Mouse (Mus musculus) hindbrain, embryonic 15.5 days (tissue): ENCODE measurements around the gene Ppox. TPM values are rescaled to one million over a fixed set of nuclear protein-coding genes. Genes with fewer than 3 reads are reported as not detected.

ENCODE experiments used
- ATAC-seq: fragments of 200-750 bp; cut with Nextera tagmentation; 2 replicates; pipeline ENCODE4 v1.8.0; 2017; ENCODE audit warnings: low read depth, moderate number of reproducible peaks, moderate TSS enrichment; ENCODE audit not compliant: low FRiP score
- H3K27ac ChIP-seq: fragments of 300-500 bp; sonication (generic); replicated peaks from 2 replicates; pipeline ENCODE4 v1.5.1; 2015; ENCODE audit warnings: mild to moderate bottlenecking, inconsistent platforms
- H3K27me3 ChIP-seq: fragments of 300-500 bp; sonication (generic); 2 replicates; pipeline ENCODE4 v1.6.1; 2015; ENCODE audit warnings: control low read depth, inconsistent platforms
- H3K36me3 ChIP-seq: fragments of 300-500 bp; sonication (generic); 2 replicates; pipeline ENCODE4 v1.6.1; 2015; ENCODE audit warnings: control low read depth, inconsistent platforms
- H3K4me1 ChIP-seq: fragments of 300-500 bp; sonication (generic); replicated peaks from 2 replicates; pipeline ENCODE4 v1.6.1; 2015; ENCODE audit warnings: control low read depth, inconsistent platforms
- H3K4me2 ChIP-seq: fragments of 300-500 bp; sonication (generic); 2 replicates; pipeline ENCODE4 v1.6.1; 2015; ENCODE audit warnings: moderate library complexity, mild to moderate bottlenecking, inconsistent platforms
- H3K4me3 ChIP-seq: fragments of 300-500 bp; sonication (generic); 2 replicates; pipeline ENCODE4 v1.5.1; 2015; ENCODE audit warnings: mild to moderate bottlenecking, inconsistent platforms
- H3K9ac ChIP-seq: fragments of 300-500 bp; sonication (generic); 2 replicates; pipeline ENCODE4 v1.6.1; 2015; ENCODE audit warnings: inconsistent platforms
- H3K9me3 ChIP-seq: fragments of 300-500 bp; sonication (generic); 2 replicates; pipeline ENCODE4 v1.6.1; 2016; ENCODE audit warnings: control low read depth, inconsistent platforms
- WGBS: fragments of 180-500 bp; shearing (Covaris S2); methylation state at CpG from one replicate; pipeline ENCODE4 v1.1.7; 2015; 5-methylcytosine and 5-hydroxymethylcytosine counted together
- polyA plus RNA-seq: library from polyadenylated mRNA; unstranded; fragments of >200 nt; fragmentation: Nextera tagmentation; extraction: Ambion mirVana; gene quantifications from 2 replicates; pipeline ENCODE4 v1.2.1, GENCODE M21; 2015

Gene Ppox
- polyA plus RNA-seq, 1 experiment from 2014 or later = 53.6 TPM

DNA sequence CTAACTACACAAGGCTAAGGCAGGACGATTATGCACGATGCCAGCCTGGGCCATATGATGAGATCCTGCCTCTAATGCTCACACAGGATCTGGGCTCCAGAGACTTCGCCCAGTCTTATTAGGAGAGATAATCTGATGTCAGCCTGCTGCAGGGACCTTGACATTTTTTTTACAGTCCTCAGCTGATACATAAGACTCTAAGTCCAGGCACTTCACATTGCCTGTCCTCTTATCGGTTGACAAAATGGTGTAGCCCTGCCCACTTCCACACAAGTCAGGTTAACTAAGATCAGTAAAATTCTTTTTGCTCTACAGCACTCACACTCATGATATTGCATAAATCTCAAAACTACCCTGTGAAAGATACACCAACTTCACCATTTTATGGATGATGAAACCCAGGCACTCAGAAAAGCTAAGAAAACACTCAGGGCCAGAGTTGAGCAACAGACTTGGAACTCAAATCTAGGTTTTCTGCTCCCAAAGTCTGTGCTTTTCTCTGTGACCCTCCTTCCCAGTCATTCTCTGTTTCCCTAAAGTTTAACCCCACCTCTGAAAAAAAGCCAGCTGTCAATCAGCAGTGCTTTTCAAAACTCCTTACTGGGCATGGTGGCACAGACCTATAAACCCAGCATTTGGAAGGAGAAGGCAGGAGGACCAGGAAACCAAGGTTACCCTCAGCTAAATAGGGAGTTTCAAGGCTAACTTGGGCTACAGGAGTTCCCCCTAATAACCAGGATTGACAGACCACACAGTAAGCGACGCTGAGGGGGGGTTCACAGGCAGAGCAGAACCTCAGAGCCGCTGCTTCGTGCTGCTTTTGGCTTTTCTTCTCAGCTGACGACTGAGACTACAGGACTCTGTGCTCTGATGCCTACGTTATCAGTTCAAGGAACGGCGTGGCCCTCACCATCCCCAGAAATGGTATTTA is 47.9 kb downstream of the Ppox start:
- Histone ChIP-seq H3K4me2 (no peak overlapping the region), H3K27ac (no peak overlapping the region), H3K9me3 (no peaks in the 10 kb centered on the region), H3K36me3 (peaks cover 41% of the 10 kb centered on the region), H3K4me1 (no peaks in the 10 kb centered on the region), H3K27me3 (no peaks in the 10 kb centered on the region), H3K4me3 (no peak overlapping the region), H3K9ac (no peak overlapping the region)
- no peak for ATAC-seq
- 90% methylated on average over 12 of the region's 12 CpGs for WGBS

DNA sequence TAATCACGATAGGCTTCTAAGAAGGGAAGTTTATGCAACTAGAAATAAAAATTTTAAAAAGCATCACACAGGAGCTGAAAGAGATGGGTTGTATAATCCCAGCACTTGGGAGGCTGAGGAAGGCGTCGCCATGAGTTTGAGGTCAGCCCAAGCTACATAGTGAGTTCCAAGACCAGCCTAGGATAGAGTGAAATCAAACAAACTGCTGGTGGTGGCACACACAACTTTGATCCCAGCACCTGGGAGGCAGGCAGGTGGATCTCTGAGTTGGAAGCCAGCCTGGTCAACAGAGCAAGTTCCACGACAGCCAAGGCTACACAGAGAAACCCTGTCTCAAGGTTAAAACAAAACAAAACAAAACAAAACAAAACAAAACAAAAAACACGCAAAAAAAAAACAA is 48.6 kb downstream of the Ppox start:
- no peak overlapping the region for H3K9ac ChIP-seq
- no peaks in the 10 kb centered on the region for H3K27me3 ChIP-seq
- no peaks in the 10 kb centered on the region for H3K4me1 ChIP-seq
- H3K27ac ChIP-seq = no peak overlapping the region
- 85% methylated on average over 5 of the region's 5 CpGs for WGBS
- H3K4me2 ChIP-seq = no peak overlapping the region
- peaks cover 34% of the 10 kb centered on the region for H3K36me3 ChIP-seq
- no peak overlapping the region for H3K4me3 ChIP-seq
- ATAC-seq = no peak
- no peaks in the 10 kb centered on the region for H3K9me3 ChIP-seq

DNA sequence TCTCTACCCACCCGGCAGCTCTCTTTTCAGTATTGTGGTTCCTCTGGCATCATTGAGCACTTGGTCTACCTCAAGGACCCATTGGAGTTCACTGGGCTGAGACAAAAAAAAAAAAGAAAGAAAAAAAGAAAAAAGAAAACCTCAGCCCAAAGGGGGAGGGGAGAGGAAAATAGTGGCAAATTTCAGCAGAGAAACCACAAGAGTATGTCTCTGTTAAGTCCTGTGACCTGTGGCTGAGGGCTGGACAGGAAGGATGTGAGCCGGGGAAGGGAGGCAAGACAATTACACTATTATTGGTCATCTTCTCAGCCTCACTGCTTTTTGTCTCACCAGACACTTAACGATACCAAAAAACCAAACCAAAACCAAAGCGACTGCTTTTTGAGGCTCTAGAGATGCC is 49.1 kb downstream of the Ppox start:
- Histone ChIP-seq H3K27ac (no peak overlapping the region), H3K27me3 (no peaks in the 10 kb centered on the region), H3K4me2 (no peak overlapping the region), H3K4me1 (no peaks in the 10 kb centered on the region), H3K9me3 (no peaks in the 10 kb centered on the region), H3K4me3 (no peak overlapping the region), H3K36me3 (peaks cover 29% of the 10 kb centered on the region), H3K9ac (no peak overlapping the region)
- 77% methylated on average over 4 of the region's 4 CpGs for WGBS
- no peak for ATAC-seq

GRCm38 (mm10) chr1:171230215-171230614 is 50.8 kb downstream of the Ppox start:
- Histone ChIP-seq H3K27ac (no peak overlapping the region), H3K4me2 (no peak overlapping the region), H3K9me3 (no peaks in the 10 kb centered on the region), H3K36me3 (peaks cover 15% of the 10 kb centered on the region), H3K9ac (no peak overlapping the region), H3K4me1 (no peaks in the 10 kb centered on the region), H3K27me3 (no peaks in the 10 kb centered on the region), H3K4me3 (no peak overlapping the region)
- ATAC-seq = no peak
- WGBS = 65% methylated on average over 3 of the region's 3 CpGs

- ATAC-seq = no peak
- WGBS = 57% methylated on average over 6 of the region's 6 CpGs
- H3K4me3 ChIP-seq = no peak overlapping the region
- no peaks in the 10 kb centered on the region for H3K9me3 ChIP-seq
- no peaks in the 10 kb centered on the region for H3K27me3 ChIP-seq
- H3K36me3 ChIP-seq = peaks cover 10% of the 10 kb centered on the region
- no peak overlapping the region for H3K27ac ChIP-seq
- no peaks in the 10 kb centered on the region for H3K4me1 ChIP-seq
- no peak overlapping the region for H3K9ac ChIP-seq
- H3K4me2 ChIP-seq = no peak overlapping the region
Observed at GRCm38 (mm10) chr1:171229750-171230149, 51.2 kb downstream of the Ppox start.

DNA sequence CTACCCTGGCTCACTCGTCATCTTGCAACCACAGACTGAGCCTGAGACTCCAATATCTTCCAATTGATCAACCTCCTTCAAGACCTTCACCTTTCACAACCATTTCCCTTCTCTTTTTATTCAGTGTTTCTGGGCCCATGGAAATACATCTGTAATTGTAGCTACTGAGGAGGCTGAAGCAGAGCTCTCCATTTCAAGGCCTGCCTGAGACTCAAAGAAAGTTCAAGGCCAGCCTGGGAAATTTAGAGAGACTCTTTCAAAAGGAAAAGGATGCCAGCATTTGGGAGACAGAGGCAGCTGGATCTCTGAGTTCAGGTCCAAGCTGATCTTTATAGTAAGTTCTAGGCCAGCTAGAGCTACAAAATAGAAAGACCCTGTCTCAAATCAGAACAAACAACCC is 53.1 kb downstream of the Ppox start:
- Histone ChIP-seq H3K4me1 (peaks cover 4% of the 10 kb centered on the region; the same call in 1 of the 2 replicates), H3K27ac (no peak overlapping the region), H3K27me3 (no peaks in the 10 kb centered on the region), H3K4me2 (no peak overlapping the region), H3K9me3 (no peaks in the 10 kb centered on the region), H3K4me3 (no peak overlapping the region), H3K36me3 (no peaks in the 10 kb centered on the region), H3K9ac (no peak overlapping the region)
- ATAC-seq = no peak
- 93% methylated on average over 1 of the region's 1 CpGs for WGBS

GRCm38 (mm10) chr1:171226780-171227179 is 54.2 kb downstream of the Ppox start:
- Histone ChIP-seq H3K27ac (no peak overlapping the region), H3K4me2 (no peak overlapping the region), H3K27me3 (no peaks in the 10 kb centered on the region), H3K9me3 (no peaks in the 10 kb centered on the region), H3K4me1 (peaks cover 7% of the 10 kb centered on the region), H3K9ac (no peak overlapping the region), H3K4me3 (no peak overlapping the region), H3K36me3 (no peaks in the 10 kb centered on the region)
- no peak for ATAC-seq
- WGBS = 44% methylated on average over 4 of the region's 4 CpGs

Other genes with a start within 250 kb of the Ppox start
- gene Fcgr3, start 216.3 kb downstream of the Ppox start, polyA plus RNA-seq = 9.6 and 12.3 TPM in 2 replicates
- 7.7 and 14.1 TPM in 2 replicates for gene Cfap126, start 167.3 kb downstream of the Ppox start, polyA plus RNA-seq
- 290 and 297 TPM in 2 replicates for gene Sdhc, start 130.6 kb downstream of the Ppox start, polyA plus RNA-seq
- 4.2 and 7.7 TPM in 2 replicates for gene Mpz, start 130.5 kb downstream of the Ppox start, polyA plus RNA-seq
- gene Pcp4l1, start 84.9 kb downstream of the Ppox start, polyA plus RNA-seq = 32.4 and 48.4 TPM in 2 replicates
- gene Nr1i3, start 67.2 kb downstream of the Ppox start, polyA plus RNA-seq = 0.39 and 0.49 TPM in 2 replicates
- gene Tomm40l, start 58.7 kb downstream of the Ppox start, polyA plus RNA-seq = 55.0 and 55.4 TPM in 2 replicates
- 6.0 and 6.3 TPM in 2 replicates for gene Apoa2, start 56.1 kb downstream of the Ppox start, polyA plus RNA-seq
- 24.9 and 30.7 TPM in 2 replicates for gene Fcer1g, start 46.8 kb downstream of the Ppox start, polyA plus RNA-seq
- gene Adamts4, start 30.8 kb downstream of the Ppox start, polyA plus RNA-seq = 5.6 and 6.2 TPM in 2 replicates
- 233 and 245 TPM in 2 replicates for gene Ndufs2, start 29.8 kb downstream of the Ppox start, polyA plus RNA-seq
- gene B4galt3, start 10.9 kb downstream of the Ppox start, polyA plus RNA-seq = 105 and 107 TPM in 2 replicates
- gene Usp21, start 6.8 kb upstream of the Ppox start, polyA plus RNA-seq = 99.8 and 106 TPM in 2 replicates
- 109 and 110 TPM in 2 replicates for gene Ufc1, start 13.8 kb upstream of the Ppox start, polyA plus RNA-seq
- gene Dedd, start 48.0 kb upstream of the Ppox start, polyA plus RNA-seq = 47.3 and 51.6 TPM in 2 replicates
- gene Nit1, start 64.5 kb upstream of the Ppox start, polyA plus RNA-seq = 51.4 and 52.1 TPM in 2 replicates
- gene Pfdn2, start 64.5 kb upstream of the Ppox start, polyA plus RNA-seq = 139 and 153 TPM in 2 replicates
- gene Klhdc9, start 79.6 kb upstream of the Ppox start, polyA plus RNA-seq = 2.5 and 3.3 TPM in 2 replicates
- 3.1 and 3.5 TPM in 2 replicates for gene Nectin4, start 88.9 kb upstream of the Ppox start, polyA plus RNA-seq
- 0.60 and 0.87 TPM in 2 replicates for gene Arhgap30, start 107.8 kb upstream of the Ppox start, polyA plus RNA-seq
- gene Usf1, start 130.1 kb upstream of the Ppox start, polyA plus RNA-seq = 168 and 172 TPM in 2 replicates
- gene Tstd1, start 137.7 kb upstream of the Ppox start, polyA plus RNA-seq = 5.4 and 6.6 TPM in 2 replicates
- 14.1 and 14.2 TPM in 2 replicates for gene F11r, start 156.3 kb upstream of the Ppox start, polyA plus RNA-seq
- gene Alyref2, start 222.3 kb upstream of the Ppox start, polyA plus RNA-seq = 27.6 and 30.9 TPM in 2 replicates